Mouse (Mus musculus) myocyte (in vitro differentiated cells): ENCODE measurements around the gene Fam172a.

Experiments
- MAX ChIP-seq: IDR thresholded peaks from one replicate; pipeline ENCODE4 v1.6.1; 2011; ENCODE audit warnings: low read depth, mild to moderate bottlenecking, control low read depth
- MYOD1 ChIP-seq, 3 experiments: IDR thresholded peaks; one replicate each; pipeline ENCODE4 v1.6.1; 2011; ENCODE audit warnings: control low read depth in 2 of 3, low read depth in 2 of 3, mild to moderate bottlenecking in 2 of 3, moderate library complexity in 1 of 3; ENCODE audit not compliant: insufficient read length in 2 of 3, control insufficient read depth in 1 of 3
- POLR2A ChIP-seq: IDR thresholded peaks from one replicate; pipeline ENCODE4 v1.6.1; 2011; ENCODE audit warnings: low read depth, mild to moderate bottlenecking, control low read depth, moderate library complexity; ENCODE audit not compliant: insufficient read length
- SRF ChIP-seq: IDR thresholded peaks from one replicate; pipeline ENCODE4 v1.6.1; 2011; ENCODE audit warnings: low read depth; ENCODE audit not compliant: control insufficient read depth, insufficient read length
- TCF12 ChIP-seq: IDR thresholded peaks from one replicate; pipeline ENCODE4 v1.6.1; 2011; ENCODE audit warnings: mild to moderate bottlenecking, control low read depth; ENCODE audit not compliant: poor library complexity, insufficient read depth, severe bottlenecking
- USF1 ChIP-seq: IDR thresholded peaks from one replicate; pipeline ENCODE4 v1.6.1; 2011; ENCODE audit warnings: low read depth, mild to moderate bottlenecking, control low read depth, moderate library complexity

DNA sequence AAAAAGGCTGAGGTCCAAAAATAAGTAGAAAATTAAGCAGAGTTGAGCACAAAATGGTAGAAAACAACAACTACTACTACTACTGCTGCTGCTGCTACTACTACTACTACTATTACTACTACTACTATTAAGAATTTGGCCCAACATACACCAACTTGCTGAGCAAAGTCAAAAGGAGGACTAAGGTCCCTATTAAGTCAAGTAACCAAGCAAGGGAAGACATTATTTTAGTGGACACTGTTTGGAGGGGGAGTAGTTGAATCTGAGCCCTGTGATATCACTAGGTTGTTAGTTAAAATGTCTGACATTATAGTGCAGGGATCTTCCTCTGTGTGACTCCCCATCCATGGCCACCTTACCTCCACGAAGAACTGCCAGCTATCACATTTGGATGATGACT is 476.2 kb downstream of the Fam172a start:
- no peak for TF ChIP-seq POLR2A
- TF ChIP-seq SRF, result no peak
- no peak for TF ChIP-seq MAX
- no peak for TF ChIP-seq TCF12
- TF ChIP-seq USF1, result no peak
- TF ChIP-seq MYOD1 (IDR thresholded peaks at IDR 0.05; ENCODE audit: control insufficient read depth in 1 of 3, insufficient read length in 2 of 3, low read depth in 2 of 3), result no peak
